In the genomic region with DNA sequence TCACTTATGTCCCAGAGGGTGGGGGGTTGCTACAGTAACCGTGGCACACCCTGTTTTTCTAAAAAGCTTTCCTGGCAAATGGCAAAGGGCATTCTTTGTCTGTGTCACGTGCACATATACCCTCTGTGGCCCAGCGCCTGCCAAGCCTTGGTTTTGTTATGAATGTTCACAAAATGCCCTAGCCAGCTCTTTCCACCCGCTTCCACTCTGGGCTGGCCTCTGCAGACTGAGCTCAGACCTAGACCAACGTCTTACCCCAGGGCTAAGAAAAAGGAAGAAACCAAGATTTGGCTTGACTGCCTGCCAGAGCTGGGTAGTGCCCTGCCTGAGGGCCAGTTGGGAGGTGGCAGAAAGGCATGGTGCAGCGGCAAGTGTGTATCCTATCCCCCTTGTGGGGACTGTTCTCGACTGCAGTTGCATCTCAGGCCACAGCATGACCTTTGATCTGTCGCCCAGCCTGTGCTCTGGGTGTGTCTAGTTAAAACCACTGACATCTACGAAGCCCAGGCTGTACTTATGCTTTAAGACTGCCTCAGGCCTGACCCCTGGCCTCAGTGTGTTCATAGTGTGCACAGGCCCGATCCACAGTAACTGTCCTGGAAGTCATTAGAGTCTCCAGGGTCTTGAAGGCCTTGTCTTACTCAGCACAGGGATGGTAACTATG, we compare ENCODE assay signal across 8 mouse cellular contexts. TPM values are rescaled to one million over a fixed set of nuclear protein-coding genes. Genes with fewer than 3 reads are reported as not detected.
DNase-seq lines count a peak whose midpoint lies in the region; TF ChIP-seq lines count a peak whose summit lies in the region.

No protein-coding gene starts in this region.

- peak overlapping the region; percentile 64 for H3K27ac ChIP-seq in left cerebral cortex, adult 2 months
- peak overlapping the region; percentile 47 for H3K27ac ChIP-seq in embryonic fibroblast, embryonic 13.5 days (ENCODE audit: insufficient read depth, low read length)

- no peak for TF ChIP-seq POLR2A in embryonic fibroblast, embryonic 13.5 days (IDR thresholded peaks at IDR 0.05; ENCODE audit: low read depth, low read length)

- H3K4me3 ChIP-seq in left cerebral cortex, adult 2 months, result no peak overlapping the region
- H3K4me3 ChIP-seq in embryonic fibroblast, embryonic 13.5 days (ENCODE audit: insufficient read depth, low read length), result no peak overlapping the region

- DNase-seq in left cerebral cortex, adult 2 months (ENCODE audit: extremely low spot score in 1 of 2, low spot score in 2 of 2), result no peak
- no peak for DNase-seq in left cerebral cortex, adult 8-10 months (ENCODE audit: low spot score in 2 of 2)
- peak; percentile 72 for DNase-seq in Muller cell, postnatal 12 days (ENCODE audit: inconsistent ontology term)
- DNase-seq in kidney, postnatal 36 days, result peak; percentile 57 to 68
- DNase-seq in right cerebral cortex, adult 2 months (ENCODE audit: low spot score in 2 of 2), result no peak
- no peak for DNase-seq in frontal cortex, postnatal 36 days (ENCODE audit: low spot score in 2 of 2)
- DNase-seq in spleen, postnatal 10 days (ENCODE audit: low spot score in 2 of 2), result no peak

- intact Hi-C loops in left cerebral cortex, adult 2 months (cut with DNase I), result no loop called here

- TF ChIP-seq CTCF in left cerebral cortex, adult 2 months (IDR thresholded peaks at IDR 0.05), result no peak
- TF ChIP-seq CTCF in embryonic fibroblast, embryonic 13.5 days (IDR thresholded peaks at IDR 0.05; ENCODE audit: borderline replicate concordance, insufficient read depth, low read length), result no peak

- peaks cover 20% of the 10 kb centered on the region; the same call in 1 of the 2 replicates for H3K4me1 ChIP-seq in embryonic fibroblast, embryonic 13.5 days (ENCODE audit: control insufficient read depth, insufficient read depth, low read length)

RNA-seq across cellular contexts. Expression of gene Itgb4, which starts 19.2 kb away (rescaled TPM):
- 1 to 10 TPM; 5.1 to 5.7 TPM for total RNA-seq in left cerebral cortex, adult 2 months (2021)
- 10 to 100 TPM in 3 of 4 experiments, 1 to 10 TPM in 1; 9.4 to 13.4 (median 11.3) TPM for total RNA-seq in left cerebral cortex, adult 8-10 months (2022)
- 1.3 and 2.1 TPM in 2 replicates for polyA plus RNA-seq in embryonic fibroblast, embryonic 13.5 days (2011; ENCODE audit: insufficient read length, low read depth, missing spikeins)

RNA-seq across cellular contexts. Expression of gene Recql5, which starts 22.1 kb away (rescaled TPM):
- total RNA-seq in left cerebral cortex, adult 2 months (2021), result 10 to 100 TPM; 27.1 to 29.4 TPM
- total RNA-seq in left cerebral cortex, adult 8-10 months (2022), result 10 to 100 TPM; 23.5 to 33.0 (median 25.2) TPM
- 11.3 and 15.8 TPM in 2 replicates for polyA plus RNA-seq in embryonic fibroblast, embryonic 13.5 days (2011; ENCODE audit: insufficient read length, low read depth, missing spikeins)

RNA-seq across cellular contexts. Expression of gene Sap30bp, which starts 22.2 kb away (rescaled TPM):
- total RNA-seq in left cerebral cortex, adult 2 months (2021), result 10 to 100 TPM; 46.7 to 50.1 TPM
- total RNA-seq in left cerebral cortex, adult 8-10 months (2022), result 10 to 100 TPM; 42.0 to 61.0 (median 55.7) TPM
- 45.2 and 50.0 TPM in 2 replicates for polyA plus RNA-seq in embryonic fibroblast, embryonic 13.5 days (2011; ENCODE audit: insufficient read length, low read depth, missing spikeins)

RNA-seq across cellular contexts. Expression of gene Smim6, which starts 43.5 kb away (rescaled TPM):
- total RNA-seq in left cerebral cortex, adult 2 months (2021), result not detected
- total RNA-seq in left cerebral cortex, adult 8-10 months (2022), result not detected
- not detected in 2 replicates for polyA plus RNA-seq in embryonic fibroblast, embryonic 13.5 days (2011; ENCODE audit: insufficient read length, low read depth, missing spikeins)

RNA-seq across cellular contexts. Expression of gene Smim5, which starts 55.6 kb away (rescaled TPM):
- under 1 TPM in 1 of 2 experiments, not detected in 1; 0.52 TPM for total RNA-seq in left cerebral cortex, adult 2 months (2021)
- 1 to 10 TPM in 1 of 4 experiments, under 1 TPM in 2, not detected in 1; 0.78 to 1.6 (median 0.95) TPM for total RNA-seq in left cerebral cortex, adult 8-10 months (2022)
- not detected in 2 replicates for polyA plus RNA-seq in embryonic fibroblast, embryonic 13.5 days (2011; ENCODE audit: insufficient read length, low read depth, missing spikeins)

Comparison
In these comparisons a context has a peak if more than half of its experiments do, and no peak if none do; other contexts are left out.
1. DNase-seq: peak in Muller cell, postnatal 12 days (single experiment) and kidney, postnatal 36 days (2 of 2); none in left cerebral cortex, adult 2 months (0 of 2), left cerebral cortex, adult 8-10 months (0 of 2), right cerebral cortex, adult 2 months (0 of 2), frontal cortex, postnatal 36 days (0 of 2) and spleen, postnatal 10 days (0 of 2).